8 mouse cellular contexts compared by ENCODE assay signal in the genomic region with DNA sequence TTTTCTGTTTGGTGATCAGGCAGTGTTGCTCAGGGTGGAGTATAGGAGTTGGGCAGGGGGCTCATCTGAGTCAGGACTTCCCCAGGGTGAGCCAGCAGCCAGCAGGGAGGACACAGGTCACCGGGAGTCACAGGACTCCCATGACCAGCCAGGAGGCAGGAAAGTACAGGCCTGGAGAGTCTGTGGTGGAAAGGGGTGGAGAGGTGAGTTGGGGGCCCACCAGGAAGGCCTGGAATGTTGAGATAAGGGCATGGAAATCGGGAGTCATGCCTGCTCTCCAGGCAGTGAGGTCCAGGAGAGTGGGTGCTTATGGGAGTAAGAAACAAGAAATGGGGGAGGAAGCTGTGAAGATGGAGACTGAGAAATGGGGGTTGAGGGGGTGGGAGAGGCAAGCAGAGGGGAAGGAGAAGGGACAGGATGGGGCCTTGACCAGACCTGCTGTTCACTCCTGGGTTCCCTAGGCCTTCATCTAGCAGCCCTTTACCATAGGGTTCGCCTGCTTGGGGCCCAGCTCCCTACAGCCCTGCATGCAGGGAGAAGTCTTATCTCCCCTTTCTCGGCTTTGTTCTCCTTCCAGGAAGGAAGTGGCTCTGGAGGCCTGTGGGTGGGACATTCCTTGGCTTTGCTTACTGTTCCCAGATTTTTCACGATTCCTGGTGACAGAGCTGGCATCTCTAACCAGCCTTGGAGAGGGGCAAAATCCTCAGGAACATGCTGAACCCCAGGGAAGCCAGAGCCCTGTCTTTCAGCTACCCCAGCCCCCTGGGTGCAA. TPM values are rescaled to one million over a fixed set of nuclear protein-coding genes. Genes with fewer than 3 reads are reported as not detected.
DNase-seq lines count a peak whose midpoint lies in the region; ATAC-seq and TF ChIP-seq lines count a peak whose summit lies in the region.

No protein-coding gene starts in this region.

- no peak for TF ChIP-seq CTCF in lung, adult 2 months (IDR thresholded peaks at IDR 0.05; ENCODE audit: insufficient read depth, low read length)

- peak overlapping the region; percentile 79 for H3K27ac ChIP-seq in embryonic facial prominence, embryonic 10.5 days (replicated peaks)
- H3K27ac ChIP-seq in intestine, embryonic 16.5 days (ENCODE audit: low read length): peak overlapping the region; percentile 12

- peak; percentile 73 for ATAC-seq in intestine, embryonic 16.5 days

- no peaks in the 10 kb centered on the region for H3K9me3 ChIP-seq in embryonic facial prominence, embryonic 10.5 days
- H3K9me3 ChIP-seq in intestine, embryonic 16.5 days (ENCODE audit: control insufficient read depth, low read length): no peaks in the 10 kb centered on the region

- H3K36me3 ChIP-seq in embryonic facial prominence, embryonic 10.5 days (replicated peaks): no peaks in the 10 kb centered on the region
- no peaks in the 10 kb centered on the region for H3K36me3 ChIP-seq in intestine, embryonic 16.5 days (ENCODE audit: control insufficient read depth, insufficient read depth, low read length)

- TF ChIP-seq POLR2A in lung, adult 2 months (IDR thresholded peaks at IDR 0.05; ENCODE audit: borderline replicate concordance, extremely low read depth, low read depth, low read length): peak; percentile 65; the same call in 1 of the 2 replicates

- H3K4me3 ChIP-seq in embryonic facial prominence, embryonic 10.5 days: no peak overlapping the region
- H3K4me3 ChIP-seq in intestine, embryonic 16.5 days (ENCODE audit: low read length): no peak overlapping the region
- no peak overlapping the region for H3K4me3 ChIP-seq in lung, adult 2 months (replicated peaks; ENCODE audit: extremely low read depth, low read depth, low read length)

- H3K27me3 ChIP-seq in embryonic facial prominence, embryonic 10.5 days (replicated peaks; ENCODE audit: low read depth, poor library complexity, severe bottlenecking): 0 out of 2 replicates have a peak, but pooled peaks cover 5% of the 10 kb centered on the region
- no peaks in the 10 kb centered on the region for H3K27me3 ChIP-seq in intestine, embryonic 16.5 days (replicated peaks; ENCODE audit: control insufficient read depth, insufficient read depth, low read length)

- H3K4me2 ChIP-seq in intestine, embryonic 16.5 days (ENCODE audit: low read depth, low read length): no peak overlapping the region

- peak overlapping the region; percentile 16; the same call in 1 of the 2 replicates for H3K9ac ChIP-seq in intestine, embryonic 16.5 days (ENCODE audit: low read depth, low read length)

- intact Hi-C loops in heart, postnatal 36 days (cut with DNase I): loop anchor here (2.0 to 5.0 kb wide), 3 partner anchors 22 to 209 kb away; no protein-coding TSS in a partner anchor

- peaks cover 80% of the 10 kb centered on the region for H3K4me1 ChIP-seq in embryonic facial prominence, embryonic 10.5 days
- H3K4me1 ChIP-seq in intestine, embryonic 16.5 days (ENCODE audit: control insufficient read depth, insufficient read depth, low read length): peaks cover 16% of the 10 kb centered on the region
- H3K4me1 ChIP-seq in lung, adult 2 months (ENCODE audit: control insufficient read depth, insufficient read depth, low read length): peaks cover 24% of the 10 kb centered on the region

- 33% methylated on average over 5 of the region's 5 CpGs for WGBS in embryonic facial prominence, embryonic 10.5 days
- 25% methylated on average over 5 of the region's 5 CpGs for WGBS in intestine, embryonic 16.5 days
- WGBS in lung, adult 2 months: 20% methylated on average over 5 of the region's 5 CpGs

- DNase-seq in heart, adult 11 months: peak; percentile 98
- DNase-seq in heart, postnatal 36 days: no peak
- no peak for DNase-seq in embryonic facial prominence, embryonic 10.5 days (ENCODE audit: low spot score)
- no peak for DNase-seq in lung, adult 2 months
- DNase-seq in urinary bladder, postnatal 36 days (ENCODE audit: low spot score in 2 of 2): no peak
- DNase-seq in gastrocnemius, adult 18-20 months (ENCODE audit: low spot score): no peak
- no peak for DNase-seq in right cerebral cortex, postnatal 14 days

RNA-seq across cellular contexts. Expression of a gene that starts 28.2 kb away (rescaled TPM):
- total RNA-seq in heart, postnatal 36 days (2021): under 1 TPM; 0.38 to 0.58 TPM
- polyA plus RNA-seq in embryonic facial prominence, embryonic 10.5 days (2016; fragmentation: Nextera tagmentation; extraction: Ambion mirVana): 0.50 and 0.78 TPM in 2 replicates
- polyA plus RNA-seq in intestine, embryonic 16.5 days (2015; fragmentation: Nextera tagmentation; extraction: Ambion mirVana): 0.36 and 0.64 TPM in 2 replicates
- 15.5 and 19.7 TPM in 2 replicates for polyA plus RNA-seq in lung, adult 2 months (2012; rRNA removed)
- not detected for total RNA-seq in gastrocnemius, adult 18-20 months (2021)

RNA-seq across cellular contexts. Expression of a gene that starts 37.6 kb away (rescaled TPM):
- total RNA-seq in heart, postnatal 36 days (2021): under 1 TPM; 0.27 to 0.36 TPM
- 0.96 and 1.0 TPM in 2 replicates for polyA plus RNA-seq in embryonic facial prominence, embryonic 10.5 days (2016; fragmentation: Nextera tagmentation; extraction: Ambion mirVana)
- polyA plus RNA-seq in intestine, embryonic 16.5 days (2015; fragmentation: Nextera tagmentation; extraction: Ambion mirVana): 0.65 and 1.3 TPM in 2 replicates
- 2.9 and 4.9 TPM in 2 replicates for polyA plus RNA-seq in lung, adult 2 months (2012; rRNA removed)
- total RNA-seq in gastrocnemius, adult 18-20 months (2021): under 1 TPM in 1 of 2 experiments, not detected in 1; 0.07 TPM
